Mouse (Mus musculus) gastrocnemius, adult 18-20 months (tissue): ENCODE measurements at regions not wholly inside any gene's neighbourhood (a gene's known extent, or its start where the extent isn't known, plus 50 kb on each side); places are given as distances from the start of the nearest gene placed in this dataset.
A peak's percentile ranks its signal among the peaks of the same experiment; 100 is the strongest.

Experiments
- DNase-seq: peaks from one replicate; pipeline ENCODE4 v3.0.0; 2021; ENCODE audit warnings: low spot score

GRCm38 (mm10) chr6:32739162-32739745 is 151.3 kb upstream of the Plxna4 start:
- no peak for DNase-seq

GRCm38 (mm10) chr6:32728706-32729105 is 140.7 kb upstream of the Plxna4 start:
- DNase-seq: peak; percentile 48

DNA sequence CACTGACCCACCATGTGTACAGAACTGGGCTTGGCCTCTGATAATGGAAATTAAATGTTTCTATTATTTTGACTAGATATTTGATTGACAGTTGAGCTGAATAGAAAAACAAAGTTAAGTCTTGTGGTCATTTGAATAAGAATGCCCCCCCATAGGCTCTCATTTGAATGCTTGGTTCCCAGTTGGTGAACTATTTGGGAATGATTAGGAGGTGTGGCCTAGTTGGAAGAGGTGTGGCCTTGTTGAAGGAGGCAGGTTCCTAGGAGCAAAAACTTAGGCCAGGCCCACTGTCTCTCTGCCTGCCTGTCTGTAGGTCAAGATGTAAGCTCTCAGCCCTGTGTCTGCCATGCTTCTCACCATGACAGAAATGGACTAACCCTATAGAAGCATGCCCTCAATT is 138.6 kb upstream of the Plxna4 start:
- DNase-seq: no peak

DNA sequence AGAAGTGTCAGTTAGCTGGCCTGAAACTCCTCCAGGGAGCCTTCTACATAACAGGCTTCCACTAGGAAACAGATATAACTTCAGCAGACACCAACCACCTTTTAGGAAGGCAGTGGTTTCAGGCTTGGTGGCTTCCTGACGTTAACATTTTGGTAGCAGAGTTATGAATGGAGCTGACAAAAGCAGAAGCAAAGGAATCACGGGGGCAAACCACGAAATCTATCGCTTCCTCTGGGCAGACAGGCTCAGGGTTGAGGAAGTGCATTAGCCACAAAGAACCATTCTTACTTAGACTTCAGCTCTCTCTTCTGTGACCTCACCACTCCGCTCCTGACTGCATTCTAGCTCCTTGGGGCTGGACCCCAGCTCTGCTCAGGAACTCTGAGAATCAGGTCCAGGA is 129.9 kb upstream of the Plxna4 start:
- no peak for DNase-seq

GRCm38 (mm10) chr6:32715137-32715536 is 127.1 kb upstream of the Plxna4 start:
- DNase-seq: no peak

GRCm38 (mm10) chr6:32710208-32710607 is 122.2 kb upstream of the Plxna4 start:
- no peak for DNase-seq

DNA sequence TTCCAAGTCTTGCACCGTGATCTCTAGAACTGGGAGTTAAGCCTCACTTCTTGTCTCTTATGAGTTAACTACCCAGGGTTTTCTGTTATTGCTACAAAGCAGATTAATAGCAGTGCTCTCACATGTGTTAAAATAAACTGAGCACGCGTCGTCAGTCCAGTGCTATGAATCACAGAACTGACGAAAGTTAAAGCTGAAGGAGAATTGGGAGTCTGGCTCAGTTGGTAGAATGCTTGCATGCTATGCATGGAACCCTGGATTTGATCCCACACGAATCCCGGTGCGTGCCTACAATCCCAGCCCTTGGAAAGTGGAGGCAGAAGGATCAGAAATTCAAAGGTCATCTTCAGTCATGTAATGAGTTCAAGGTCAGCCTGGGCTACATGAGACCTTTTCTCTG is 121.6 kb upstream of the Plxna4 start:
- no peak for DNase-seq

DNA sequence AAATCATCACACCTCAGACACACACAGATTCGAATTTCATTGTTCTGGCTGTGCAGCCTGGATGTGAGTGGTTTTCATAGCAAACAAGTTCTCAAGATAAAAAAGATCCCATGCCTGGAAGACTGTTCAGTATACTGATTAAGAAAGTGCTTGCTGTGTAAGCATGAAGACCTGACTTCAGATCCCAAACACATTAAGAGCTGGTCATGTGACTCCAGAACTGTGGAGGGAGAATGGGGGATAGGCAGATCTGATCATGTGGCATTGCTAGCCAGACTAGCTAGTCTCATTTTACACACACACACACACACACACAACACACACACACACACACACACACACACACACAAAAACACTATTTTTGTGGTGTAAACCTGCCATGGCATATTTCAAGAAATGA is 119.4 kb upstream of the Plxna4 start:
- DNase-seq: no peak

GRCm38 (mm10) chr6:32706376-32706775 is 118.4 kb upstream of the Plxna4 start:
- DNase-seq: no peak

- DNase-seq: no peak
These were observed 115.5 kb upstream of the Plxna4 start for GRCm38 (mm10) chr6:32703466-32703865.

- no peak for DNase-seq
These were observed 114.3 kb upstream of the Plxna4 start for GRCm38 (mm10) chr6:32702245-32702791.

DNA sequence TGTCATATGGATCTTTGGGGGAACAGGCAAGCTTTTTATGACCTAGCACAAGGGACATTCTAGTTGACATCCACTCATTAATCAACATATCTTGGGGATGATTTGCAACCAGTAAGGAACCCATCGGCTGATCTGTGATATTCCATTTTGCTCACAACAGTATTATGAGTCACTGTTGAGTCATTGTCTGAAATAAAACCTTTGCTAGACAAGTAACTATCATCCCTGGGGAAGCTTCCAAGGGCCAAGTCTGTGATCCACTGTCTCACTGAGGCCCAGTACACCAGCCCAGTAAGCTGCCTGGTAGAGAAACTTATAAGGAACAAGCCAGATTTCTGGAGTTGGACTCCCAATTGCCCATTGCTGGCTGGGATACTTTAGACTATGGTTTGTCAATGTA is 111.8 kb upstream of the Plxna4 start:
- DNase-seq: no peak

GRCm38 (mm10) chr6:32697771-32698270 is 109.8 kb upstream of the Plxna4 start:
- no peak for DNase-seq

- no peak for DNase-seq
These were observed 108.0 kb upstream of the Plxna4 start for GRCm38 (mm10) chr6:32696037-32696436.

GRCm38 (mm10) chr6:32672552-32672951 is 84.6 kb upstream of the Plxna4 start:
- DNase-seq: no peak

GRCm38 (mm10) chr6:32659743-32660142 is 71.8 kb upstream of the Plxna4 start:
- no peak for DNase-seq

- DNase-seq: no peak
These were observed 69.4 kb upstream of the Plxna4 start for GRCm38 (mm10) chr6:32657378-32657777.

DNA sequence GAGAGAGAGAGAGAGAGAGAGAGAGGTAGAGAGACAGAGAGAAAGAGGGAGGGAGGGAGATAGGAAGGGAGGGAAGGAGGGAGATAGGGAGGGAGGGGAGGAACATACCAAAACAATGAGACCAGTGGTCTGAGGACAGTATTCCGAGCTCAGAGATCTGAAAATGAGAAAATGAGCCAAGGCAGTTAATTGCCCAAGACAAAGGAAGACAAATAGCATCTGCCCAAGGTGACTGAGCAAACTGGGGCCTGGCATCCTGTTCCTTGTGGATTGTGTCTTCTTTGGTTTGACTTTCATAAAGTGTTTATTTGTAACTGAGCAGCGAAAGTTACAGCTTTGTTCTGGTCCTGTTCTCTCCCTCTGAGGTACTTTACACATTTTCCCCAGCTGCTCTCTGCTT is 66.2 kb upstream of the Plxna4 start:
- DNase-seq: no peak

- DNase-seq: no peak
These were observed 56.0 kb upstream of the Plxna4 start for GRCm38 (mm10) chr6:32644016-32644415.

GRCm38 (mm10) chr6:32638843-32639242 is 50.9 kb upstream of the Plxna4 start:
- no peak for DNase-seq
